Mouse (Mus musculus): ENCODE measurements at regions not wholly inside any gene's neighbourhood (a gene's known extent, or its start where the extent isn't known, plus 50 kb on each side); places are given as distances from the start of the nearest gene placed in this dataset.

- TF ChIP-seq CTCF (IDR thresholded peaks at IDR 0.05; ENCODE audit: low read depth) (no peak), EP300 (optimal IDR thresholded peaks at IDR 0.05) (no peak)
Observed at GRCm38 (mm10) chr10:117555044-117555443, 74.3 kb upstream of the Cpm start.
